Mouse (Mus musculus) embryonic facial prominence, embryonic 13.5 days (tissue): Measurements from ENCODE around the gene Nav3. TPM values are rescaled to one million over a fixed set of nuclear protein-coding genes. Genes with fewer than 3 reads are reported as not detected.

Experiments used
- ATAC-seq: fragments of 200-750 bp; cut with Nextera tagmentation; 2 replicates; pipeline ENCODE4 v1.8.0; 2017; ENCODE audit warnings: low read depth; ENCODE audit not compliant: insufficient number of reproducible peaks, insufficient read depth, low FRiP score, low TSS enrichment
- H3K27ac ChIP-seq: fragments of 300-500 bp; sonication (generic); 2 replicates; pipeline ENCODE4 v1.5.1; 2015; ENCODE audit warnings: moderate library complexity, mild to moderate bottlenecking, inconsistent platforms
- H3K27me3 ChIP-seq: fragments of 300-500 bp; sonication (generic); 2 replicates; pipeline ENCODE4 v1.6.1; 2015; ENCODE audit warnings: mild to moderate bottlenecking, inconsistent platforms
- H3K36me3 ChIP-seq: fragments of 300-500 bp; sonication (generic); 2 replicates; pipeline ENCODE4 v1.6.1; 2015; ENCODE audit warnings: mild to moderate bottlenecking, inconsistent platforms
- H3K4me1 ChIP-seq: fragments of 300-500 bp; sonication (generic); 2 replicates; pipeline ENCODE4 v1.6.1; 2015; ENCODE audit warnings: inconsistent platforms
- H3K4me2 ChIP-seq: fragments of 300-500 bp; sonication (generic); 2 replicates; pipeline ENCODE4 v1.6.1; 2015; ENCODE audit warnings: moderate library complexity, mild to moderate bottlenecking, inconsistent platforms
- H3K4me3 ChIP-seq: fragments of 300-500 bp; sonication (generic); 2 replicates; pipeline ENCODE4 v1.5.1; 2015; ENCODE audit warnings: mild to moderate bottlenecking, inconsistent platforms
- H3K9ac ChIP-seq: fragments of 300-500 bp; sonication (generic); 2 replicates; pipeline ENCODE4 v1.6.1; 2015; ENCODE audit warnings: mild to moderate bottlenecking, inconsistent platforms
- H3K9me3 ChIP-seq: fragments of 300-500 bp; sonication (generic); 2 replicates; pipeline ENCODE4 v1.6.1; 2016; ENCODE audit warnings: inconsistent platforms
- WGBS: fragments of 180-500 bp; shearing (Covaris S2); methylation state at CpG from one replicate; pipeline ENCODE4 v1.1.7; 2015; ENCODE audit warnings: mixed read lengths; 5-methylcytosine and 5-hydroxymethylcytosine counted together
- polyA plus RNA-seq: library from polyadenylated mRNA; unstranded; fragments of >200 nt; fragmentation: Nextera tagmentation; extraction: Ambion mirVana; gene quantifications from 2 replicates; pipeline ENCODE4 v1.2.1, GENCODE M21; 2015

Nav3 gene
- polyA plus RNA-seq, 1 experiment from 2014 or later: 3.4 TPM

DNA sequence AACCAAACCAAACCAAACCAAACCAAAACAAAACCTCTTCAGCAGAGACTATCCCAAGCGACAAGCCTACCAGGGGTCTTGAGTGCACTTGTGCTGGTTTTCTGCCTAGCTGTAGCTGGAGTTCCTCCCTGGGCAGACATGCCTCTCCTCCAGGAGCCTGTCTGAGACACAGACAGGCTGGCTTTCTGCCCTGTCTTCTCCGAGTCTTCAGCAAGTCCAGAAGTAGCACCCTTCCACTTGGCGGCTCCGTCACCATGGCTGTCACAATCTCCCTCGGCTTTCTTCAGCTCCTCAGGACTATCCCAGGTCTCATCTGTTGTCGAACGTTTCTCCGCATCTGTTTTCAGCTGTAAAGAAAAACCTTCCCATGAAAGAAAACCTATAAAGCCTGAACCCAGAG, 686.9 kb downstream of the Nav3 start:
- no peaks in the 10 kb centered on the region for H3K27me3 ChIP-seq
- H3K4me3 ChIP-seq: no peak overlapping the region
- no peaks in the 10 kb centered on the region for H3K4me1 ChIP-seq
- no peak overlapping the region for H3K27ac ChIP-seq
- no peaks in the 10 kb centered on the region for H3K9me3 ChIP-seq
- H3K36me3 ChIP-seq: no peaks in the 10 kb centered on the region
- no peak overlapping the region for H3K4me2 ChIP-seq
- WGBS: 81% methylated on average over 8 of the region's 8 CpGs
- no peak overlapping the region for H3K9ac ChIP-seq
- ATAC-seq: no peak

DNA sequence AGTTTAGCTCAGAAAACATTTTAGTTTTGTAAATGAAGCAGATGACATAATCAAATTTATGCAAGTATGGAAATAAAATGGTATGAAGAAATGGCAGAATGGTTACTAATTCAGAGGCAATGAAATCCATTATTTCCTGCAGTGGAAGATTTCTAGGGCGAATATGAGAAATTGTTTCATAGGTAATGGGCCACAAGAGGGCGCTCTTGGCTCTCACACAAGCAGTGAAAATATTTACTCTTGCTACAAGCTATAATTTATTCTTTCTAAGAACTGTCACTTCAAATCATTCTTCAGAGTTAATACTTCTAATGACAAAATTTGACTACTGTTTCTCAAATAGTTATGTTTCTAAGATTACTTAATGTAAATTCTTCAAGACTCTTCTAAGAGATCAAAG, 690.4 kb downstream of the Nav3 start:
- H3K27me3 ChIP-seq: no peaks in the 10 kb centered on the region
- no peak overlapping the region for H3K4me2 ChIP-seq
- 4% methylated on average over 2 of the region's 2 CpGs for WGBS
- no peak overlapping the region for H3K27ac ChIP-seq
- H3K9ac ChIP-seq: no peak overlapping the region
- H3K9me3 ChIP-seq: no peaks in the 10 kb centered on the region
- ATAC-seq: no peak
- no peak overlapping the region for H3K4me3 ChIP-seq
- no peaks in the 10 kb centered on the region for H3K36me3 ChIP-seq
- H3K4me1 ChIP-seq: no peaks in the 10 kb centered on the region

DNA sequence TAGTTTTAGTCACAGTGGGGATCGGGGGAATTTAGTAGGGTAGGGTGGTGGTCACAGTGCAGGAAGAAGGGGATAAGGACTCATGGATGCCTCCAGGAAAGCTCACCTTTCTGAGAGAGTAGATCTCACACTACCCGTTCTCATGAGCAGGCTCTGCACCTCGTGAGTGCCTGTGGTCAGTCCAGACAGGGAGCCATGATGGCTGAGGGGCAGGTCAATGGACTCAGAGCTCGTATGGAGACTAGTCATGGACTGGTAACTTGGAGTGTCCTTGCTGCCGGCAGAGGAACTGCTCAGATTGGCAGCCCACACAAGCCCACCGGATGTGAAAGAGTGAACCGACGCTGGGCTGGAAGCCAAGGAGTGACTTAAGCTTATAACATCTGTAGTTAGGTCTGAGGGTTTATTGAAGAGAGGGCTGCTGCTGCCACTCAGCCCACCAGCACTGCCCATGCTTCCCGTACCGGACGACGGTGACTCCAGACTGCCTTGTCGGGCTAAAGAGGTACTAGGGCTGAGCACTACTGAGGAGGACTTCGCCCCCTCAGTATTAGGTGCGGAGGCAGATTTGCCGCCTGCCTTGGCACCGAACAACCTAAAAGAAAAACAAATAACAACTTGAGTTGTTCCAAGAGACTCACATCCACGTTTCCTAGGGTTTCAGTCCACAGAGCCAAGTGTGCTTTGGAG, 691.4 kb downstream of the Nav3 start:
- 73% methylated on average over 18 of the region's 18 CpGs for WGBS
- no peaks in the 10 kb centered on the region for H3K4me1 ChIP-seq
- no peak overlapping the region for H3K27ac ChIP-seq
- H3K4me2 ChIP-seq: no peak overlapping the region
- no peaks in the 10 kb centered on the region for H3K36me3 ChIP-seq
- H3K27me3 ChIP-seq: no peaks in the 10 kb centered on the region
- H3K9me3 ChIP-seq: no peaks in the 10 kb centered on the region
- no peak for ATAC-seq
- H3K9ac ChIP-seq: no peak overlapping the region
- no peak overlapping the region for H3K4me3 ChIP-seq

DNA sequence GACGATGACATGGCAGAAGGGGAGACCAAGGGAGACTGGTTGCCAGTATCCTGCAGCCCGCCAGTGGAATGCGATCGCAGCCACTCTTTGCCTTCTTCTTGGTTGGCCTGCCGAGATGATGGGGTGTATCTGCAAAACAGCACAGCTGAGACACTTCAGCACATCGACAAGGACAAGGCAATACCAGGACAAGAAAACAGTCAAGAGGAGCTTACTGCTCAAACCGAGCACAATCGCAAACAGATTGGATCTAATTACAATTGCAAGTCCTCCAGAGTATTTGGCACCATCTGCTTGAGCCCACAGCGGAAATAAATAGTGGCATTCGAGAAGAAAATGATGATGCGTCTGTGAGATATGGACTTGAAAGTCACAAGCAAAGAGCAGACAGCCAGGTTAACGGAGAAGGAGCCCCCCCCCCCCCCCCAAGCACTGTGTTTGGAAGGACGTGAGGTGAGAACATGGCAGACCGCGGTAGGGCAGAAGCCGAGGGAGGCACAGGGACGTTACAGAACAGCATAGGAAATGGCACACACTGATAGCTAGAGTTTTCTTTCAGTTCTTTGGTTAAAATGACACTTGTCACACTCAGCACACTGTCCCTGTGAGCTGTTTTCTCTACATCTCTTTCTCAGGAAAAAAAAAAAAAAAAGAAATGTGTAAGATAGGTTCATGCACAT, 696.9 kb downstream of the Nav3 start:
- no peak overlapping the region for H3K27ac ChIP-seq
- H3K4me1 ChIP-seq: no peaks in the 10 kb centered on the region
- WGBS: 67% methylated on average over 17 of the region's 17 CpGs
- no peak overlapping the region for H3K9ac ChIP-seq
- no peak for ATAC-seq
- no peaks in the 10 kb centered on the region for H3K27me3 ChIP-seq
- no peaks in the 10 kb centered on the region for H3K36me3 ChIP-seq
- no peak overlapping the region for H3K4me3 ChIP-seq
- no peak overlapping the region for H3K4me2 ChIP-seq
- H3K9me3 ChIP-seq: no peaks in the 10 kb centered on the region

DNA sequence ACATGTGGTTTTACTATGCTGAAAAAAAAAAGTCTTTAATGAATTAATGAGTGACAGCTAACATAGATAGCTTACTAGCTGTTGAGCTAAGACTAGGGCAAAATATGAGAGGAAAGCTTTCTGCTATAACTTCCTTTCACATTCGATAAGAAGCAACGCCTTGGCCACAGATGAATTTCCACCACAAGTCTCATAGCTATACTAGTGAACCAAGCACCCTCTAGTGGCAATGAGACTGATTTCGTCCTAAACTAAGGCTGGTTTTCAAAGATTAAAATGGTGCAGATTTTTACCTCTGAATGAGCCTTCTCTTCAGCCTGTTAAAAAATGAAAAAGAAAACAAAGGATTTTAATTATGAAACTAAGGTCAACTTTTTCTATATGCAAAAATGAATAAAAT, 709.1 kb downstream of the Nav3 start:
- H3K36me3 ChIP-seq: no peaks in the 10 kb centered on the region
- H3K27ac ChIP-seq: no peak overlapping the region
- ATAC-seq: no peak
- H3K9me3 ChIP-seq: no peaks in the 10 kb centered on the region; the same call in 1 of the 2 replicates
- no peak overlapping the region for H3K4me2 ChIP-seq
- H3K9ac ChIP-seq: no peak overlapping the region
- no peak overlapping the region for H3K4me3 ChIP-seq
- H3K27me3 ChIP-seq: no peaks in the 10 kb centered on the region
- no peaks in the 10 kb centered on the region for H3K4me1 ChIP-seq
- WGBS: 39% methylated on average over 3 of the region's 3 CpGs

DNA sequence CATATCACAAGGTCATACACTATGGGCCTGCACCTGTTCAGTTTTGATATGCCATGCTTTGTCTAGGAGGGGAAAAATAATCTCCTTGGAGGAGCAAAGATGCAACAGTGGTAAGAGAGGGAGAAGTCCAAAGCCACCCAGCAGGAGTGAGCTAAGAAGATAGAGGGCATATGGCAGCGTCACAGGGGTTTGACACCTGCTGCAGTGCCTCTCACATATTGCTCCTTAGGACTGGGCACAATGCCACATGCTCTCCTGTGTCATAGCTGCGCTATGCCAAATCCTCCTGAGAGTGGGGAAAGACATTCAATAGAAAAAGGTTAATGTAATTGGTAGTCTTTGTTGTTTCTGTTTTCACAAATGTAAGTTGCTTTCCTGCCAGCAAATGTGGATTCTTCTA, 714.3 kb downstream of the Nav3 start:
- 76% methylated on average over 2 of the region's 2 CpGs for WGBS
- Histone ChIP-seq H3K4me1 (no peaks in the 10 kb centered on the region), H3K27me3 (no peaks in the 10 kb centered on the region), H3K27ac (no peak overlapping the region), H3K9ac (no peak overlapping the region), H3K4me3 (no peak overlapping the region), H3K9me3 (no peaks in the 10 kb centered on the region; the same call in 1 of the 2 replicates), H3K4me2 (no peak overlapping the region), H3K36me3 (no peaks in the 10 kb centered on the region)
- ATAC-seq: no peak

DNA sequence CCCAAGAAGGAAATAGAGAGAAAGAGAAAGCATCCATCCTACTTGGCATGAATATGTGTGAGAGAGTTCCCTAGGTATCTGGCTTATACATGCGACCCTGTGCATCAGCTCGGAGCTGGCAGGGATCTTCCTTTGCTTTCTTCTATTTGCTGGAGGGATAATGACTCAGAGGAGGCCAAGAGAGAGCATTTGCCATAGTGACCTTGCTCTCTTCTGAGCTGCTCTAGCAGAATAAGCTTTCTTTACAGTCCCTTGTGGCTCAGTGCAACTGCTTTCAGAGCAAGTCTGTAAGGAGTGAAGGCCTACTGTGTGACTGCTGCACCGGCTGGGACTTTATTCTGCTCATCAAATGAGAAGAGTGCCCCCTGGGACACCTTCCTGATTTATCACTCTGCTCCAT, 715.7 kb downstream of the Nav3 start:
- 61% methylated on average over 3 of the region's 3 CpGs for WGBS
- H3K27ac ChIP-seq: no peak overlapping the region
- ATAC-seq: no peak
- no peaks in the 10 kb centered on the region for H3K4me1 ChIP-seq
- no peaks in the 10 kb centered on the region for H3K27me3 ChIP-seq
- H3K36me3 ChIP-seq: no peaks in the 10 kb centered on the region
- no peak overlapping the region for H3K4me2 ChIP-seq
- H3K4me3 ChIP-seq: no peak overlapping the region
- no peaks in the 10 kb centered on the region; the same call in 1 of the 2 replicates for H3K9me3 ChIP-seq
- H3K9ac ChIP-seq: no peak overlapping the region

DNA sequence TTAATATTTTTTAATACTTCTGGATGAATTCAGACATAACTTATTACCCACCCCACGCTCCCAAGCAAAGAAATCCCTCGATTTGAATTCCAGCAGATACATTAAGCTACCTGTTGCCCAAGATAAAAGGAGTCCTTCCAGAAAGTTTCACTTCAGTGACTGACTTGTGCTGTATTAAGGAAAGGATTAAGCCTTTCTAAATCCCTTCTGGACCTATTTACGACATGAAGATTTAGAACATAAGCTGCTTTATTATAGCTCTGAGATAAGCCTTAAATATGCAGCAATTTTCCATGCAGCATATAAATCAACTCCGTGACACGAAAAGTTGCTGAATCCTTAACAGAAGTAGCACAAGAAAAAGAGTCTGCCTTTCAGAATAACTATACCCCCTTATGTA, 732.4 kb downstream of the Nav3 start:
- 76% methylated on average over 5 of the region's 5 CpGs for WGBS
- Histone ChIP-seq H3K4me2 (no peak overlapping the region), H3K9ac (no peak overlapping the region), H3K4me3 (no peak overlapping the region), H3K27me3 (no peaks in the 10 kb centered on the region), H3K27ac (no peak overlapping the region), H3K9me3 (no peaks in the 10 kb centered on the region), H3K36me3 (no peaks in the 10 kb centered on the region), H3K4me1 (no peaks in the 10 kb centered on the region)
- no peak for ATAC-seq

DNA sequence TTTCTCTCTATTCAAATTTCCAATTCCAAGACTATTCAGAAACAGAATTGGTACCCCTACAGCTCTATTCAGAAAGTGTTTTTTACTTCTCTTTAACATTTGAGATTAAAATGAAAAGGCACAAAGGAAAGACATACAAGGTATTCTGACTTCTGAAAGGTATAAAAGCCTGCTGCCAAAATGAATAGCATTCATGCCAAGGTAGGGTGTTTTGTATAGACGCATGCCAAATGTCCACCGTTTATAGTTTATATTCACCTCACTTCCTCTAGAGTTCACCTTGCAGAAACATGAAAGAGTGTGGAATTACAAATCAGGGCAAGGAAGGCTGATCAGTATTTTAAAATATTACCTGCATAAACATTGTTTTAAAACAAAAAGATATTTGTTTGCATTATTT, 737.2 kb downstream of the Nav3 start:
- Histone ChIP-seq H3K27ac (no peak overlapping the region), H3K9me3 (no peaks in the 10 kb centered on the region), H3K4me1 (no peaks in the 10 kb centered on the region), H3K36me3 (no peaks in the 10 kb centered on the region), H3K4me3 (no peak overlapping the region), H3K27me3 (no peaks in the 10 kb centered on the region), H3K9ac (no peak overlapping the region), H3K4me2 (no peak overlapping the region)
- WGBS: 79% methylated on average over 2 of the region's 2 CpGs
- no peak for ATAC-seq

DNA sequence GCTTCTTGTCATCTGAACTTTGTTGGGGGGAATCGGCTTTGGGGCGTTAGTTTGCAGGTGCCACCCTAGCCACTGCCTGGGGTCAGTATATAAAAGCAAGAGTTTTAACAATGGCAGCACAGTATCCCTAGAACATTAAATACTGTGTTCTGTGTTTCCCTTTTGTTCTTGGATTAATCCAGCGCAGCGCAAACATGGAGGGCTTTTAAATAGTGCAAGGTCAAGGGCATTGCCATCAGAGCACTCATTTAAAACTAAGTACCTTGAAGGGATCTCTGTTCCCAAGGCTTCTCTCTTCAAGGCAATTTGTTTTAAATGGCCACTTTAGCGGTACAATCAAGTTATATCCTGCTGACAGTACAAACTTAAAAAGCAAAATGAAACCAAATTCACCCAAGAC, 737.6 kb downstream of the Nav3 start:
- ATAC-seq: no peak
- Histone ChIP-seq H3K27me3 (no peaks in the 10 kb centered on the region), H3K36me3 (no peaks in the 10 kb centered on the region), H3K9ac (no peak overlapping the region), H3K4me3 (no peak overlapping the region), H3K9me3 (no peaks in the 10 kb centered on the region), H3K27ac (no peak overlapping the region), H3K4me2 (no peak overlapping the region), H3K4me1 (no peaks in the 10 kb centered on the region)
- WGBS: 71% methylated on average over 5 of the region's 5 CpGs

DNA sequence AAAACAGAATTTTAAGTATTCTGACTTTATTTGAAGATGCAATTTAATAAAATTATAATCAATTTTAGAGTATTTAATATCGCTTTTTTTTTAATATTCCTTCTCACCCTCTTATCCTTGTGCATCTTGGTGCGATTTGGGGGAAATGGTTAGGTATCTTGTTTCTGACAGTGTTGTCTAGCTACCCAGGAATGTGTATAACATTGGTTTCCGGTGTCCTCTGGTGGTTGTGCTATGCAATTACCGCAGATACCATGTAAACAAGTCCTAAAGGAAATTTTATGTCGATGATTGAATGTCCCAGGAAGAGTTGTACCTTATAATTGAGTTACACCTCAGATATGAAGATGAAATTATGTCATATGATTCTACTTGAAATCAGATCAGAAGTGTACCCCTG, 743.0 kb downstream of the Nav3 start:
- Histone ChIP-seq H3K9ac (no peak overlapping the region), H3K4me2 (no peak overlapping the region), H3K9me3 (no peaks in the 10 kb centered on the region), H3K27me3 (no peaks in the 10 kb centered on the region), H3K36me3 (no peaks in the 10 kb centered on the region), H3K4me3 (no peak overlapping the region), H3K4me1 (no peaks in the 10 kb centered on the region), H3K27ac (no peak overlapping the region)
- WGBS: 33% methylated on average over 5 of the region's 5 CpGs
- ATAC-seq: no peak

DNA sequence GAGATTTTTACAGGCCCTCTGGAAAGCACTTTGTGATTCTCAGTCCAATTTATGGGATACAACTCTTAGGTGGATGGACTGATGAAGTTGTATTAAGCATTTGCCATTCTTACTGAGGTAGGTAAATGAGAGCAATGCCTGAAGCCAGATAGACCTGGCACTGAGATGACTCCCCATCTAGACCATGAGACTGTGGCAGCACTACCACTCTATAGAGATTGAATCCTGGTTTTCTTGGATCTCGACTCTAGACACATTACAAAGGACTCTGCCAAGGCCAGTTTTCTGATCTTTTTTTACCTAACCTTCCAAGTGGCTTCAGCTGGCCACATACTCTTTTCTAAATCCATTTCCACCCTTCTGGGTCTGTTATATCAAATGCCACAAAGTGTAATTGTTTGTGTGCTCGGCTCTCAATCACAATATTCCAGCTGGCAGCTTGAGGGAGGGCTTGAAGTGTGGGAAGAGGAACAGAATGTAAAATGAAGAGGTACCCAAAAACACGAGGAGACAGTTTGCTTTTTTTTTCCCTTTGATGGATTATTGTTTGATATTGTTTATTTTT, 756.2 kb downstream of the Nav3 start:
- no peak overlapping the region for H3K4me2 ChIP-seq
- no peaks in the 10 kb centered on the region for H3K9me3 ChIP-seq
- H3K4me1 ChIP-seq: no peaks in the 10 kb centered on the region
- no peak overlapping the region for H3K9ac ChIP-seq
- no peaks in the 10 kb centered on the region for H3K36me3 ChIP-seq
- no peak overlapping the region for H3K4me3 ChIP-seq
- no peaks in the 10 kb centered on the region for H3K27me3 ChIP-seq
- 63% methylated on average over 3 of the region's 3 CpGs for WGBS
- H3K27ac ChIP-seq: no peak overlapping the region
- no peak for ATAC-seq
